Mouse (Mus musculus): ENCODE measurements around the gene Tmem26. TPM values are rescaled to one million over a fixed set of nuclear protein-coding genes. Genes with fewer than 3 reads are reported as not detected.

Tmem26 gene
- total RNA-seq, 1 experiment, result 0.09 TPM

DNA sequence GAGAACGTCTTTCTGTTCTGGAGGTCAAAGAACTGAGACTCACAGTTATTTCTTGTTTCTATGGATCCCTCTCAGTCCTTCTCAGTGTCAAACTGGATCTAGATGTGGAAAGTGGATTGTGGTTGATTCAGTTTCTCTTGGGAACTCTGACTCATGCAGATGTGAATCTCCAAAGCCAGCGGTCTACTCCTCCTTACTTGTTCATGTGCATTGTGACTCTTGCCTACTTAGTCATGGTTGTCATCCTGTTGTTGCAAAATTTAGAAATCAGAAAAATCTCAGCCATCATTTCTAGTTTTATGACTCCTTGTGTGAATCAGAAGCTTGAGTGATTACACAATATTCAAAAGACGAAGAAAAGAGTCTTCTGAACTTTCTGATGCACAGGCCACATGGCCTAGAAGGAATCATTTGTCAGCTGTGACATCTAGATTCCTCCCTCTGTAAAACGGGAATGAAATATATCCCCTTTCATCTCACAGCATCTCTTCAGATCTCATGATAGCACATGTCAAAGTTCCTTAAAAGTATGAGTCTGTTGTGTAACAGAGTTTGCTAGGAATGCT is 17.9 kb upstream of the Tmem26 start:
- H3K4me1 ChIP-seq (ENCODE audit: control insufficient read depth in 2 of 2, insufficient read depth in 2 of 2, low read length in 2 of 2, poor library complexity in 1 of 2), result no peaks in the 10 kb centered on the region
- TF ChIP-seq CHD2 (IDR thresholded peaks at IDR 0.05; ENCODE audit: low read depth, low read length) (no peak), ZC3H11A (IDR thresholded peaks at IDR 0.05; ENCODE audit: borderline replicate concordance, low read depth, low read length) (no peak), HCFC1 (IDR thresholded peaks at IDR 0.05; ENCODE audit: borderline replicate concordance, insufficient read depth, low read length) (no peak), ZNF384 (IDR thresholded peaks at IDR 0.05; ENCODE audit: low read depth, low read length) (no peak), MAFK (IDR thresholded peaks at IDR 0.05; ENCODE audit: insufficient read depth, low read depth, low read length) (no peak)
- H3K9ac ChIP-seq (ENCODE audit: insufficient read depth, low read depth, low read length, poor library complexity, severe bottlenecking), result no peak overlapping the region
- no peak overlapping the region for H3K4me3 ChIP-seq (ENCODE audit: insufficient read depth in 1 of 2, low read depth in 1 of 2, low read length in 2 of 2, poor library complexity in 1 of 2, severe bottlenecking in 1 of 2)
- in situ Hi-C loops (cut with MboI; ENCODE audit: low sequenced_read_pairs in 2 of 2, unreplicated experiment in 2 of 2), result no loop called here
- H3K27ac ChIP-seq (ENCODE audit: insufficient read depth, low read depth, low read length, poor library complexity, severe bottlenecking), result no peak overlapping the region
- H3K9me3 ChIP-seq (ENCODE audit: control insufficient read depth, insufficient read depth, low read depth, low read length), result no peaks in the 10 kb centered on the region
- no peaks in the 10 kb centered on the region for H3K36me3 ChIP-seq (ENCODE audit: control insufficient read depth, insufficient read depth, low read length, poor library complexity, severe bottlenecking)
- no peak for DNase-seq (ENCODE audit: low read depth, low spot score)

DNA sequence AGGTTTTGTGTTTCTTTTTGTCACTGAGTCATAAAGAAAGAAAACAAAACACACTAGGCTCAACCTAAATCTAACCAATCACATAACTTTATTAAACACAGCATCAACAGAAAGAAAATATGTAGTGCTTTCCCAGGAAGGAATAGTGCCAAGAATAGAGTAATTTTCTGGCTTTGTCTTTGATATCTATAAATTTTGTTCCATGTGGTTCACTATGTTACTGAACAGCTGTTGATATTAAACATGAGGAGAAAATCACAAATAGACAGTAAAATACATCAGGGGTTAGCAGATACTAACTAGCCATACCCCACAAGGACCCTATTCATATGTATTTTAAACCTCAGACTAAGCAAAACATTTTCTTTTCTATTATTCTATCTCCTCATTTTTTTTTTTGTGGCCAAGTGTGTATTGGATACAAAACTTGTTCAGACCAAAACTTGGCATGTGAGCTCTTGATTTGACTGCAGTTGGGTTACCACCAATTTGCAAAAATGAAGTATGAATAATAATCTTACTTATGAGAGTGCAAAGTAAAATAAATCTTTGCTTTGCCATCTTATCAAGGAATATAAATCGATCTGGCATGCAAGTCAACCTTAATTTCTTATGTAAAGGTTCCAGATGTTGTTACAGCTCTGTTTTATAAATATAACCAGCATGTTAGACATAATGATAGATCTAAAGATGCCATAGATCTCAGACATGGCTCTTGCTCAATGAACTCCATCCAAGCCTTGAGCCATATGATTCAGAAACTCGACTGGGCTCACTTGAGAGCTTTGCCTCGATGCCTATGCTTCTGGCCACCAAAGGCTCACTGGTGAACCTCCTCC is 16.2 kb upstream of the Tmem26 start:
- no peak for DNase-seq (ENCODE audit: low read depth, low spot score)
- Histone ChIP-seq H3K9ac (ENCODE audit: insufficient read depth, low read depth, low read length, poor library complexity, severe bottlenecking) (no peak overlapping the region), H3K27ac (ENCODE audit: insufficient read depth, low read depth, low read length, poor library complexity, severe bottlenecking) (no peak overlapping the region), H3K4me1 (ENCODE audit: control insufficient read depth in 2 of 2, insufficient read depth in 2 of 2, low read length in 2 of 2, poor library complexity in 1 of 2) (no peaks in the 10 kb centered on the region), H3K36me3 (ENCODE audit: control insufficient read depth, insufficient read depth, low read length, poor library complexity, severe bottlenecking) (no peaks in the 10 kb centered on the region), H3K9me3 (ENCODE audit: control insufficient read depth, insufficient read depth, low read depth, low read length) (no peaks in the 10 kb centered on the region), H3K4me3 (ENCODE audit: insufficient read depth in 1 of 2, low read depth in 1 of 2, low read length in 2 of 2, poor library complexity in 1 of 2, severe bottlenecking in 1 of 2) (no peak overlapping the region)
- in situ Hi-C loops (cut with MboI; ENCODE audit: low sequenced_read_pairs in 2 of 2, unreplicated experiment in 2 of 2), result no loop called here
- TF ChIP-seq MAFK (IDR thresholded peaks at IDR 0.05; ENCODE audit: insufficient read depth, low read depth, low read length) (no peak), HCFC1 (IDR thresholded peaks at IDR 0.05; ENCODE audit: borderline replicate concordance, insufficient read depth, low read length) (no peak), CHD2 (IDR thresholded peaks at IDR 0.05; ENCODE audit: low read depth, low read length) (no peak), ZC3H11A (IDR thresholded peaks at IDR 0.05; ENCODE audit: borderline replicate concordance, low read depth, low read length) (no peak), ZNF384 (IDR thresholded peaks at IDR 0.05; ENCODE audit: low read depth, low read length) (no peak)

DNA sequence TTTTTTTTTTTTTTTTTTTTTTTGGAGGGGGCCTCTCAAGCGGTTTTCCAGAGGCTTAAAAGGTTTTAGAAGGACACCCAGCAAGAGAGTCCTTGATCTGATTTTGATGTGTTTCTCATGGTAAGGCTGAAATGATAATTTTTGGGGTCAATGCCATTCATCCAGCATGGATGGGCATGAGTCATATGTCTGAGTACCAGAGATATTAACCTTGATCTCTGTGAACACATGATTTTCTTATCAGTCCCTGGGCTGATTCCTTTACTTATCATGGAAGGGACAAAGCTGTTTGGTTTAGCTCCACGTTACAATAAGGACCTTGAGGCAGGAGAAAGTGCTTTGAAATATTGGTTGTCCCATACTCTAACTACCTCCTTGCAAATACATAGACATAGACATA is 10.5 kb upstream of the Tmem26 start:
- no peak for DNase-seq (ENCODE audit: low read depth, low spot score)
- no peaks in the 10 kb centered on the region for H3K36me3 ChIP-seq (ENCODE audit: control insufficient read depth, insufficient read depth, low read length, poor library complexity, severe bottlenecking)
- H3K27ac ChIP-seq (ENCODE audit: insufficient read depth, low read depth, low read length, poor library complexity, severe bottlenecking), result no peak overlapping the region
- no peaks in the 10 kb centered on the region for H3K9me3 ChIP-seq (ENCODE audit: control insufficient read depth, insufficient read depth, low read depth, low read length)
- H3K9ac ChIP-seq (ENCODE audit: insufficient read depth, low read depth, low read length, poor library complexity, severe bottlenecking), result no peak overlapping the region
- no peak for TF ChIP-seq ZC3H11A (IDR thresholded peaks at IDR 0.05; ENCODE audit: borderline replicate concordance, low read depth, low read length)
- H3K4me3 ChIP-seq (ENCODE audit: insufficient read depth in 1 of 2, low read depth in 1 of 2, low read length in 2 of 2, poor library complexity in 1 of 2, severe bottlenecking in 1 of 2), result no peak overlapping the region
- in situ Hi-C loops (cut with MboI; ENCODE audit: low sequenced_read_pairs in 2 of 2, unreplicated experiment in 2 of 2), result no loop called here
- H3K4me1 ChIP-seq (ENCODE audit: control insufficient read depth in 2 of 2, insufficient read depth in 2 of 2, low read length in 2 of 2, poor library complexity in 1 of 2), result no peaks in the 10 kb centered on the region

DNA sequence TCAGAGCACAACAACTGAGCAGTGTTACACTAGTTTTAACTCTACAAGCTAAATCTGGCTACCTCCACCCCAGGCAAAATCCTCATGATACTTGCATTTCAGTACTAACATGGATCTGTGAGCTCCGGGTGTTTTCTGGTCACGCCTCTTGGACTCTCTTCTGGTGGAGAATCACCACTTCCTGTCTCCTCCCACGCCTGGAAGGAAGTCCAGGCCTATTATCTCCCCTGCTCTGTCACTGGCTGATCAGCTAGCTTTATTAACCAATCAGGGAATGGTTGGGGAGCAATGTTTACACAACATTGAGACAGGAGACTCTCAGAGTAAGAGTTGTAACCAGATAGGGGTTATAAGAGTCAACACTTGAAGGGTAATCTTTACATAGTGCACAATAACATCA is 9.1 kb upstream of the Tmem26 start:
- H3K36me3 ChIP-seq (ENCODE audit: control insufficient read depth, insufficient read depth, low read length, poor library complexity, severe bottlenecking), result no peaks in the 10 kb centered on the region
- TF ChIP-seq MAFK (IDR thresholded peaks at IDR 0.05; ENCODE audit: insufficient read depth, low read depth, low read length) (no peak), CHD2 (IDR thresholded peaks at IDR 0.05; ENCODE audit: low read depth, low read length) (no peak), HCFC1 (IDR thresholded peaks at IDR 0.05; ENCODE audit: borderline replicate concordance, insufficient read depth, low read length) (no peak), ZNF384 (IDR thresholded peaks at IDR 0.05; ENCODE audit: low read depth, low read length) (no peak), ZC3H11A (IDR thresholded peaks at IDR 0.05; ENCODE audit: borderline replicate concordance, low read depth, low read length) (no peak)
- H3K4me3 ChIP-seq (ENCODE audit: insufficient read depth in 1 of 2, low read depth in 1 of 2, low read length in 2 of 2, poor library complexity in 1 of 2, severe bottlenecking in 1 of 2), result no peak overlapping the region
- no peak for DNase-seq (ENCODE audit: low read depth, low spot score)
- no peaks in the 10 kb centered on the region for H3K4me1 ChIP-seq (ENCODE audit: control insufficient read depth in 2 of 2, insufficient read depth in 2 of 2, low read length in 2 of 2, poor library complexity in 1 of 2)
- no peak overlapping the region for H3K9ac ChIP-seq (ENCODE audit: insufficient read depth, low read depth, low read length, poor library complexity, severe bottlenecking)
- H3K9me3 ChIP-seq (ENCODE audit: control insufficient read depth, insufficient read depth, low read depth, low read length), result no peaks in the 10 kb centered on the region
- in situ Hi-C loops (cut with MboI; ENCODE audit: low sequenced_read_pairs in 2 of 2, unreplicated experiment in 2 of 2), result no loop called here
- no peak overlapping the region for H3K27ac ChIP-seq (ENCODE audit: insufficient read depth, low read depth, low read length, poor library complexity, severe bottlenecking)

Data from ES-E14 (cell line).